Mouse (Mus musculus): Measurements from ENCODE around the gene Tmem158. TPM values are rescaled to one million over a fixed set of nuclear protein-coding genes. Genes with fewer than 3 reads are reported as not detected.

The Tmem158 gene
- total RNA-seq (2023) = 1 to 10 TPM; 1.4 to 1.8 TPM

GRCm38 (mm10) chr9:123260611-123261021 is at the start of gene Tmem158:
Gene Tmem158, minus strand, starts transcription at chr9:123260764.

DNA sequence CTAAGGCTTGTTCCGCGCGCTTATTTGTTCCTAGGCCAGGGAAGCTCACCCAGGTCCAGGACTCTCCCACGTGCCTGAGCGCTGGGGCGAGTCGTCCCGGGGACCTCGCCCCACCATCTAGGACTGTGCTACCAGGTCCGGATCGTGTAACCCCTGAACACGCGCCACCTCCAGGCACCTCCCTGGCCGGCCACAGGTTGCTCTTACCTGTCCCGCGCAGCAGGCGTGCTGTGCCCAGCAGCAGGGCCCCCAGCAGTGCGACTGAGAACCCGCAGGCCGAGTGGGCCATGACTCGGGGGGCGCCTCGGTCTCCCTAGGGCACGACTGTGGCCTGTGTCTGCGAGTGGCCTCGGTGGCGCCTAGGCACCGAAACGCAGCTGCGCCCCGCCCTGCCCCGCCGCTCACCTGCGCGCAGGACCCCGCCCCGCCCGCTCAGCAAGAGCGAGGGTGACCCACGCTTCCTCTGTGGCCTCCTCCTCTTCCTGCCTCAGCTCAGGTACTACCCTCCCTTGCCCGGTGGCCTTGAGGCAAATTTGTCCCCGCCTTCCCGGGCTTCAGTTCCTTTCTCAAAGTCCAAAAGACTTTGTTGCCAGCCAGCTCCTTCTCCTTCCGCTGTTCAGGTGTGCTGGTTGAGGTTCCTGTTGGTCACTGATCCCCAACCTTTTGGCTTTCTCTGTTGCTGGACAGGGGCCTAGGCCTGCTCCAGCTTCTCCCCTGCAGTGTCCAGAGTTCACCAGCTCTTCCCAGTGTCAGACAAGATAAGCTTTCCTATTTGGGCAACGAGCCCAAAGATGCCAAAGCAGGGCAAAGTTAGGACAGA is 44.7 kb downstream of the Tmem158 start, which contains the start of gene Cdcp1:
Gene Cdcp1, minus strand, starts transcription at position 418 of the 820 bp plus-strand sequence.

Other genes with a start within 250 kb of the Tmem158 start
- gene Tmem42, start 239.4 kb downstream of the Tmem158 start, total RNA-seq (2023) = 10 to 100 TPM; 17.7 to 21.4 TPM
- gene Tgm4, start 226.0 kb downstream of the Tmem158 start, total RNA-seq (2023) = 1 to 10 TPM in 1 of 2 experiments, under 1 TPM in 1; 0.96 to 4.1 TPM
- 10 to 100 TPM; 56.6 to 57.0 TPM for gene Zdhhc3, start 147.6 kb downstream of the Tmem158 start, total RNA-seq (2023)
- gene Exosc7, start 147.5 kb downstream of the Tmem158 start, total RNA-seq (2023) = 10 to 100 TPM; 50.1 to 62.1 TPM
- gene Clec3b, start 109.8 kb downstream of the Tmem158 start, total RNA-seq (2023) = 1 to 10 TPM in 1 of 2 experiments, not detected in 1; 1.2 TPM
- under 1 TPM; 0.30 to 0.44 TPM for gene Cdcp1, start 44.7 kb downstream of the Tmem158 start, total RNA-seq (2023)
- 100 to 1,000 TPM; 479 to 853 TPM for gene Lars2, start 106.2 kb upstream of the Tmem158 start, total RNA-seq (2023)
- gene Limd1, start 217.9 kb upstream of the Tmem158 start, total RNA-seq (2023) = 10 to 100 TPM; 86.4 to 93.2 TPM